Mouse (Mus musculus) liver, embryonic 15.5 days (tissue): ENCODE results near the gene Cep135. TPM values are rescaled to one million over a fixed set of nuclear protein-coding genes. Genes with fewer than 3 reads are reported as not detected.

Source experiments
- ATAC-seq: fragments of 200-750 bp; cut with Nextera tagmentation; 2 replicates; pipeline ENCODE4 v1.8.0; 2017; ENCODE audit warnings: moderate number of reproducible peaks, mild to moderate bottlenecking, moderate library complexity; ENCODE audit not compliant: insufficient read depth
- H3K27ac ChIP-seq: fragments of 300-500 bp; sonication (generic); replicated peaks from 2 replicates; pipeline ENCODE4 v1.5.1; 2015; ENCODE audit warnings: mild to moderate bottlenecking, inconsistent platforms
- H3K27me3 ChIP-seq: fragments of 300-500 bp; sonication (generic); 2 replicates; pipeline ENCODE4 v1.6.1; 2015; ENCODE audit warnings: mild to moderate bottlenecking, inconsistent platforms
- H3K36me3 ChIP-seq: fragments of 300-500 bp; sonication (generic); replicated peaks from 2 replicates; pipeline ENCODE4 v1.6.1; 2015; ENCODE audit warnings: moderate library complexity, mild to moderate bottlenecking, inconsistent platforms
- H3K4me1 ChIP-seq: fragments of 300-500 bp; sonication (generic); replicated peaks from 2 replicates; pipeline ENCODE4 v1.6.1; 2015; ENCODE audit warnings: inconsistent platforms
- H3K4me2 ChIP-seq: fragments of 300-500 bp; sonication (generic); 2 replicates; pipeline ENCODE4 v1.6.1; 2015; ENCODE audit warnings: moderate library complexity, mild to moderate bottlenecking, inconsistent platforms
- H3K4me3 ChIP-seq: fragments of 300-500 bp; sonication (generic); replicated peaks from 2 replicates; pipeline ENCODE4 v1.5.1; 2015; ENCODE audit warnings: mild to moderate bottlenecking, inconsistent platforms
- H3K9ac ChIP-seq: fragments of 300-500 bp; sonication (generic); 2 replicates; pipeline ENCODE4 v1.6.1; 2015; ENCODE audit warnings: moderate library complexity, mild to moderate bottlenecking, inconsistent platforms
- H3K9me3 ChIP-seq: fragments of 300-500 bp; sonication (generic); replicated peaks from 2 replicates; pipeline ENCODE4 v1.6.1; 2016; ENCODE audit warnings: inconsistent platforms
- WGBS: fragments of 180-500 bp; shearing (Covaris S2); methylation state at CpG from one replicate; pipeline ENCODE4 v1.1.7; 2015; ENCODE audit warnings: mixed read lengths; ENCODE audit not compliant: insufficient replicate concordance; 5-methylcytosine and 5-hydroxymethylcytosine counted together
- polyA plus RNA-seq: library from polyadenylated mRNA; unstranded; fragments of >200 nt; fragmentation: Nextera tagmentation; extraction: Ambion mirVana; gene quantifications from 2 replicates; pipeline ENCODE4 v1.2.1, GENCODE M21; 2015

The Cep135 gene
- polyA plus RNA-seq, 1 experiment from 2014 or later, result 4.1 TPM

GRCm38 (mm10) chr5:76666026-76666756, 77.7 kb downstream of the Cep135 start:
- no peak overlapping the region for H3K27ac ChIP-seq
- no peak overlapping the region for H3K9ac ChIP-seq
- peaks cover 36% of the 10 kb centered on the region for H3K4me1 ChIP-seq
- 79% methylated on average over 6 of the region's 6 CpGs for WGBS
- H3K4me3 ChIP-seq, result no peak overlapping the region
- no peaks in the 10 kb centered on the region for H3K9me3 ChIP-seq
- no peaks in the 10 kb centered on the region for H3K27me3 ChIP-seq
- ATAC-seq, result no peak
- no peaks in the 10 kb centered on the region for H3K36me3 ChIP-seq
- no peak overlapping the region for H3K4me2 ChIP-seq

DNA sequence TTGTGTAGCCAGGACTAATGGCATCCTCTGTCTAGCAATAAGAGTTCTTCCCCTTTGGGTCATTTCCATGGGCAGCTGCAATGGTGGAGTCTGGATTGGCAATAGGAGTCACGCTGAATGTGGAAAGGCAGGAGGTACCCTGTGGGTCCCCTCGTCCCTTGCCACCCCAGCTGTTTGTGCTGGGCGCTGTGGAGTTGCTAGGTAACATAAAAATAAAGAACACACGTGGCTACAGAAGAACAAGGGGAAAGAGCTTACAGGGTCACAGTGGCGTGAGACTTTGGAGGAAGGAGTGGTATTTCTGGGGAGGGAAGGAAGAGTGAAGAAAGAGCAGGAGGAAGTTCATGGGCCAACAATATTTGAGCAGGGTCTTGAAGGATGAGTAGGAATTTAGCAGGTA, 79.6 kb downstream of the Cep135 start:
- Histone ChIP-seq H3K4me3 (no peak overlapping the region), H3K4me2 (no peak overlapping the region), H3K9ac (no peak overlapping the region), H3K27ac (no peak overlapping the region), H3K27me3 (no peaks in the 10 kb centered on the region), H3K9me3 (no peaks in the 10 kb centered on the region), H3K36me3 (no peaks in the 10 kb centered on the region), H3K4me1 (peaks cover 22% of the 10 kb centered on the region; the same call in 1 of the 2 replicates)
- 51% methylated on average over 5 of the region's 5 CpGs for WGBS
- no peak for ATAC-seq

DNA sequence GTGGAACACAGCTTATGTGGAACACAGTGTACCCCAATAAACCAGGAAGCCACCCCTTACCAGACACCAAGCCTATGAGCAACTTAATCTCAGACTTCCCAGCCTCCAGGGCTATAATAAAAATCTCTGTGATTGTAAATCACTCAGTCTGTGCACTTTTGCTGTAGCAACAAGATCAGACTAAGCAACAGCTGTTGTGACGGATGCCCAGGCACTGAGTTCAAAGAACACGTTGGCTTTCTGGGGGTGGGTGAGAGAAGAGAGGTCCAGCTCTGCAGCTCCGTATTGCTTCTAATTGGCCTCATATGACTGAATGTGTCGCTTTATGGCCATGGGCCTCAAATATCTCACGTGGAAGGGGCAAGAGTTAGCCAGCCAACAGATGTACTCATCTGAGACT, 80.0 kb downstream of the Cep135 start:
- no peak for ATAC-seq
- Histone ChIP-seq H3K4me1 (peaks cover 21% of the 10 kb centered on the region; the same call in 1 of the 2 replicates), H3K9ac (no peak overlapping the region), H3K27ac (no peak overlapping the region), H3K36me3 (no peaks in the 10 kb centered on the region), H3K4me3 (no peak overlapping the region), H3K27me3 (no peaks in the 10 kb centered on the region), H3K9me3 (no peaks in the 10 kb centered on the region), H3K4me2 (no peak overlapping the region)
- WGBS, result 84% methylated on average over 5 of the region's 5 CpGs

DNA sequence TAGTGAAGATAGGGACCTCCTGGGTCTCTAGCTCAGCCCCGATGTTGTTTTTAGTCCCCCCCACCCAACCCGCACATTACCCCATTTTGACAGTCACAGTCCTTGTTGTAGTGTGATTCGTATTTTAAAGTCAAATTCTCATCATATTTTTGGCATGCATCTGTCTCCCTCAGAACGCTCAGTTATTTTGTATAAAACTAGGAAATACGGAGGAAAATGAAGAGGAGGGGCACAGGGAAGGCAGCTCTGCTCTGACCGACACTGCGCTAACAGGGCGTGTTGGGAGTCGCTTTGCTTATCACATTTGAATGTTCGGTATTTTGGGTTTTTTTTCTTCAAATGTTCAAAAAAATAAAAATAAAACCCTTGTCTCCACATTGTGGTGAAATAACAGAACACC, 81.7 kb downstream of the Cep135 start:
- no peak for ATAC-seq
- Histone ChIP-seq H3K9ac (no peak overlapping the region), H3K4me2 (no peak overlapping the region), H3K27ac (no peak overlapping the region), H3K4me1 (peaks cover 22% of the 10 kb centered on the region), H3K27me3 (no peaks in the 10 kb centered on the region), H3K36me3 (no peaks in the 10 kb centered on the region), H3K9me3 (no peaks in the 10 kb centered on the region), H3K4me3 (no peak overlapping the region)
- 65% methylated on average over 10 of the region's 10 CpGs for WGBS

- H3K36me3 ChIP-seq, result no peaks in the 10 kb centered on the region
- peaks cover 27% of the 10 kb centered on the region for H3K4me1 ChIP-seq
- ATAC-seq, result no peak
- H3K27me3 ChIP-seq, result no peaks in the 10 kb centered on the region
- no peak overlapping the region for H3K27ac ChIP-seq
- no peak overlapping the region for H3K4me2 ChIP-seq
- no peak overlapping the region for H3K9ac ChIP-seq
- H3K9me3 ChIP-seq, result no peaks in the 10 kb centered on the region
- H3K4me3 ChIP-seq, result no peak overlapping the region
- 71% methylated on average over 5 of the region's 5 CpGs for WGBS
These were observed 85.6 kb downstream of the Cep135 start for GRCm38 (mm10) chr5:76674022-76674653.

DNA sequence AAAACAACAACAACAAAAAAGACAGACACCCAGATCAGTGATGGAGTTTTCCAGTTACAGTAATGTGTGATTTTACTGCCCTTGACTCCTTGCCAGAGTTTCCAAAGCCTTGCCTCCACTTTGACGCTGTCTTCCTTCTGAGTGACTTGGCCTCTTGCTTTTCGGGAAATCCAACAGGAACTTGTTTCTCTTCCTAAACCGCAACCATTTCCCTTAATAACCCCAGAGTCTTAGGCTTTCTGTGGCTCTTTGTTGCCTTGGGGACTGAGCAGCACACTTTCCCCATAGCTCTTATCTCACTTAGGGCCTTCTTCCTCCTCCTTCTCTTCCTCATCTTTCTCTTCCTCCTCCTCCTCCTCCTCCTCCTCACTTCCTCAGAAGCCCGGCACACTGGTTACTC, 86.9 kb downstream of the Cep135 start:
- H3K9me3 ChIP-seq, result no peaks in the 10 kb centered on the region
- H3K4me2 ChIP-seq, result no peak overlapping the region
- peaks cover 29% of the 10 kb centered on the region for H3K4me1 ChIP-seq
- no peak overlapping the region for H3K9ac ChIP-seq
- H3K36me3 ChIP-seq, result no peaks in the 10 kb centered on the region
- no peak for ATAC-seq
- WGBS, result 28% methylated on average over 4 of the region's 4 CpGs
- no peaks in the 10 kb centered on the region for H3K27me3 ChIP-seq
- H3K27ac ChIP-seq, result no peak overlapping the region
- no peak overlapping the region for H3K4me3 ChIP-seq

DNA sequence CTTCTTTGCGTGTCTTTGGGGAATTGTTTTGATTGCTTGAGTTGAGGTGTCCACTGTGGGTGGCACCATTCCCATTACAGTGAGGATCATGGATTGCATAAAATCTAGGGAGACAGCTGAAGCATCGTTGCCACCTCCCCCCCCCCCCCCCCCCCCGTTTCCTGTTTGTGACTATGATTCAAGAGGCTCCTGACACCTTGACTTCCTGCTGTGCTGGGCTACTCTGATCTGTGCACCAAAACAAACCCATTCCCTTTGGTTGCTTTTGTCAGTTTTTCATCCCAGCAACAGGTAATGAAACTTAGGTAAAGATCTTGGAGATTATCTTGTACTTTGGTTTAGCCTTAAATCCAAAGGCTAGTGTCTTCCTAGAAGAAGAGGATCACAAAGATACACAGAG, 92.5 kb downstream of the Cep135 start:
- no peak for ATAC-seq
- Histone ChIP-seq H3K9ac (no peak overlapping the region), H3K9me3 (no peaks in the 10 kb centered on the region), H3K4me2 (no peak overlapping the region), H3K36me3 (no peaks in the 10 kb centered on the region), H3K4me1 (peaks cover 56% of the 10 kb centered on the region), H3K4me3 (no peak overlapping the region), H3K27me3 (no peaks in the 10 kb centered on the region), H3K27ac (no peak overlapping the region)
- WGBS, result 25% methylated on average over 2 of the region's 3 CpGs

DNA sequence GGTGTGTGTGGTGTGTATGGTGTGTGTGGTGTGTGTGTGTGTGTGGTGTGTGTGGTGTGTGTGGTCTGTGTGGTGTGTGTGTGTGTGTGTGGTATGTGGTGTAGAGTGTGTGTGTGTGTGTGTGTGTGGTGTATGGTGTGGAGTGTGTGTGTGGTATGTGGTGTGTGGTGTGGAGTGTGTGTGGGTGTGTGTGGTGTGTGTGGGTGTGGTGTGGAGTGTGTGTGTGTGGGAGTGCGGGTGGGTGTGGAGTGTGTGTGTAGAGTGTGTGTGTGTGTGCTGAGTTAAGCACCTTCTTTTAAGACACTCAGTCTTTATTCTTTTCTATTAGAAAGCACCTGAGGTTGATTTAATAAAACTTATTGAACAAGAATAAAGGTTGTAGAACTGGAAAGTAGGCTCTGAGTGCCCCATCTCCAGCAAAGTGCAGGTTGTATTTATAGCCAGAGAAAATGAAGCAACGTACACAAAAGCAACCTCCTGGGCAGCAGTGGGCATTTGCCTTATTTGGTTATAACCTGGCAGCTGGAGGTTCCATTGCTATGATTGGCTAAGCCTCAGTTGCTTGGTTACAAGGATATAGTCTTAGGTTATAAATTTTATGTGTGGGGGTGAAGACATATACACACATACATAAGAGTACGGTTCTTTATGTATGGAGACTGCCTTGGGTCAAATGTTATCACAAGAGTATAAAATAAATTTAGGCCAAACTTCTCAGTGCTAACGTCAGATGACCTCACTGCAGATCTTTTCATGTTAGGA, 93.6 kb downstream of the Cep135 start:
- no peaks in the 10 kb centered on the region for H3K36me3 ChIP-seq
- H3K27me3 ChIP-seq, result no peaks in the 10 kb centered on the region
- WGBS, result 75% methylated on average over 4 of the region's 4 CpGs
- H3K9me3 ChIP-seq, result no peaks in the 10 kb centered on the region
- no peak overlapping the region for H3K4me2 ChIP-seq
- peak overlapping the region; percentile 0; the same call in 1 of the 2 replicates for H3K27ac ChIP-seq
- no peak overlapping the region for H3K4me3 ChIP-seq
- H3K9ac ChIP-seq, result no peak overlapping the region
- peaks cover 68% of the 10 kb centered on the region for H3K4me1 ChIP-seq
- ATAC-seq, result no peak

GRCm38 (mm10) chr5:76683455-76683854, 95.0 kb downstream of the Cep135 start:
- ATAC-seq, result no peak
- Histone ChIP-seq H3K4me2 (no peak overlapping the region), H3K4me3 (no peak overlapping the region), H3K9ac (no peak overlapping the region), H3K27me3 (no peaks in the 10 kb centered on the region), H3K27ac (peak overlapping the region; percentile 62; the same call in 1 of the 2 replicates), H3K36me3 (no peaks in the 10 kb centered on the region), H3K4me1 (peaks cover 81% of the 10 kb centered on the region), H3K9me3 (no peaks in the 10 kb centered on the region)
- 64% methylated on average over 5 of the region's 5 CpGs for WGBS

GRCm38 (mm10) chr5:76684658-76685605, 96.4 kb downstream of the Cep135 start:
- H3K27me3 ChIP-seq, result no peaks in the 10 kb centered on the region
- H3K4me2 ChIP-seq, result peak overlapping the region; percentile 53
- no peaks in the 10 kb centered on the region for H3K36me3 ChIP-seq
- peak overlapping the region; percentile 3; the same call in 1 of the 2 replicates for H3K4me3 ChIP-seq
- peaks cover 79% of the 10 kb centered on the region for H3K4me1 ChIP-seq
- WGBS, result 27% methylated on average over 15 of the region's 15 CpGs
- peak; percentile 89 for ATAC-seq
- H3K9ac ChIP-seq, result peak overlapping the region; percentile 7; the same call in 1 of the 2 replicates
- H3K9me3 ChIP-seq, result no peaks in the 10 kb centered on the region
- peak overlapping the region; percentile 81 for H3K27ac ChIP-seq
